Mouse (Mus musculus) spleen, adult 12 weeks (tissue): ENCODE data around the gene Fads2.

Source experiments
- DNase-seq: peaks from one replicate; pipeline ENCODE4 v3.0.0; 2022; ENCODE audit warnings: low spot score

Gene Fads2

GRCm38 (mm10) chr19:10061624-10062023 lies 39.9 kb downstream of the Fads2 start:
- no peak for DNase-seq

DNA sequence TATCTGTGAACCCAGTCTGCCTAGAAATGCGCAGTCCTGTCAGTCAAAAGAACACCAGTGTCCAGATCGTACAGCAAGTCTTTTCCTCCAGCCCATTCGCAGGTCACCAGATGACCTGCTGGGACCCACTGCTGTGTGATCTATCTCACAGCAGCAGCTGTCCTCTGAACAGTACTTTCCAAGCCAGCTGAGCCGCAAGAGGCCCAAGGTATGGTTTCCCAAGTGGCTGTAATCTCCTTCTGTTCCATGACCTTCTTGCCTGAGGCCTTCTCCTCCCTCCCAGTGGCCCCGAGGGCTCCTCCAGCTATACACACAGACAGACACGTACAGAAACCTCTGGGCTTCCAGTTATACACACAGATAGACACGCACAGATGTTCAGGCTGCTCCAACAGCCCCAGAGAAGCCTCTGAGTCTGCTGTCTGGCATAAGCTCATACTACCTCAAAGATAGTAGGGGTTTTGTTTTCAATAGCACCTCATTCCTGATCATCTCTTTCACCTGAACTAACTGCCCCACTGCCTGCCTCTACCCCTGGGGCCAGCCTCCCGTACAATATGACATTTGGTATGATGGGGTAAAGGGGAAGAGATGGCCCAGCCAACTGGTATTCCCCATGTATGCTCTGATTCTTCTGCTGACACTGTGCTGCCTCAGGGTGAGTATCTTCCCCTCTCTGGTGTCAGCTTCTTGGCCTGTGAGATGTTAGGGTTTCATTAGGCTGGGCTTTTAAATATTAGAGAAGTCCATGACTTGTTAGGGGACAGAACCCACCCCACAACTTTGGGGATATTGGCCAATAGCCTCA lies 40.6 kb downstream of the Fads2 start:
- DNase-seq, result no peak

GRCm38 (mm10) chr19:10059911-10060567 lies 41.5 kb downstream of the Fads2 start:
- DNase-seq, result peak; percentile 52

- DNase-seq, result no peak
These were observed 42.6 kb downstream of the Fads2 start for GRCm38 (mm10) chr19:10058876-10059427.

- no peak for DNase-seq
These were observed 43.2 kb downstream of the Fads2 start for GRCm38 (mm10) chr19:10058352-10058825.

DNA sequence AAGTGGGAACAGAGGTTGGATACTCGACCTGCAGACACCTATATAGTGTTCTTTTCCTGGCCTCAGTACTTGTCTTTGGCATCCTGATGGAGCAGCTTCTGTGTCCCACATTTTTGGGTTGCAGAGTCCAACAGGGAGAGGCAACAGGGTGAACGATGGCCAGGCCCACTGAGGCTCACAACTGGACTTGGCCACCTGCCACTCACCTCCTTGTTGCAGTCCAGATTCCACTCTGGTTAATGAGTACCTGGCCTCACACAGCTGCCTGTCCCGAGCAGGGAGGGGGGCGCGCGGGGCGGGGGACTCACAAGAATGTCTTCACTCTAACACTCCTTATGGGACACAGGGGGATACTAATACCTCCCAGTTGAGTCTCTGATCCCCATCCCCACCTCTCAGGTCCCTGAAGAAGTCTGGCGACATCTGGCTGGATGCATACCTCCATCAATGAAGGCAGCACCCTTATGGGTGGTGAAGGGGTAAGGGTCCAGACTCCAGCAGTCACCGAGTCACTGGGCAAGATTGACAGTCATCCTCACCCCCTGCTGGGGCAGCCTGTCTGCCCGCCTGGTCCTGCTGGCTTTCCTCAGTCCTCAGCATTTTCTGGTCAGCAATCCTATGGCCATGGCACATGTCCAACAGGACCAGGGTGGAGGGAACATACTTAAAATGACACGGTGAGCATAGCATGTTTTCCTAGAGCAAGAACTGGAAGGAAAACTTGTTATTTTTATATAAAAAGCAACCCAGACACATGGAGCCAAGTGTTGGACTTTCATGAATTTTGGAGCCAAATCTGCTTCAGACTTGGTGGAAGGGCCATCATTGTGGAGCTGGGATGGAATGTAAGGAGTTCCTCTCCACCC lies 43.8 kb downstream of the Fads2 start:
- DNase-seq, result no peak

DNA sequence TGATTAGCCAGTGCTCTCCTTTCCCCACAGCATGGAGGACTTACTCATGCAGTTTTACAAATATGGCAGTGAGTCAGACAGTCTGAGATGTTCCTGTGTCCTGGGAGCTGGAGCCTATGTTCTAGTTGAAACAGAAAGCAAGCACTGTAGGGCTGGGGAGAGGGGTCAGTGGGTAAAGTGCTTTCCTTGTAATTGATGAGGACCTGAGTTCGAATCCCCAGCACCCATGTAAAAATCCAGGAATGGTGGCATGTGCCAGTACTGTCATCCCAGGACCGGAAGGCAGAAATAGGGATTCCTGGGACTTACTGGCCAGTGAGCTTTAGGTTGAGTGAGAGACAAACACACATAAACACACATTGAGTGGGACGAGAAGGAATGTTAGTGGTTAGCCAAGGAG lies 44.9 kb downstream of the Fads2 start:
- DNase-seq, result no peak

DNA sequence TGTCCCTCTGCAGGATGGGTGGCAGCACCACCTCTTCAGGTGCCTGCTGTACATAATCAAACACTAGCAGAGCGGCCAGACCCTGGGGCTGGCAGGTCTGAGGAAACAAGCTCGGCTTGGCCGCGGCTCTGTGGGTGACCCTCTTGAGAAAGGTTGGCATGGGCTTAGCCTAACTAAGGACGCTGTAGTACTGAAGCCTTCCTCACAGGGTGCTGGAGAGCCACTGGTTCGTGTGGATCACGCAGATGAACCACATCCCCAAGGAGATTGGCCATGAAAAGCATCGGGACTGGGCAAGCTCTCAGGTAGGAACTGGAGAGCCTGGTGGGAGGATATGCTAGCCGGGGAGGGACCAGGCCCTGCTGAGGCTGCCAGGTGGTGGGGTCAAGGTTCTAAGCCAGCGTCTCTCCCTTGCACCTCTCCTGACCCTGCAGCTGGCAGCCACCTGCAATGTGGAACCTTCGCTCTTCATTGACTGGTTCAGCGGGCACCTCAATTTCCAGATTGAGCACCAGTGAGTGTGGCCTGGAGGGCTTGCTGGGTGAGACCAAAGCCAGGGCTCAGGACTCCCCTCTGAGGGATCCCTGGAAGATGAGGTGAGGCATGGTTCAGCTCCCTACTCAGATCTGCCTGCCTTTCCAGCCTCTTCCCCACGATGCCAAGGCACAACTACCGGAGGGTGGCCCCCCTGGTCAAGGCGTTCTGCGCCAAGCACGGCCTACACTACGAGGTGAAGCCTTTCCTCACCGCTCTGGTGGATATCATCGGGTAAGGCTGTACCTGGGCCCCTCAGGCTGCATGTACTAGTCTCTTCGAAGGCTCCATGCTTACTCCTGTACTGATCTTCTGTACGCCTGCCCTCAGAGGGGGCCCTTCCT lies 45.5 kb downstream of the Fads2 start:
- DNase-seq, result no peak

- DNase-seq, result no peak
These were observed 46.3 kb downstream of the Fads2 start for GRCm38 (mm10) chr19:10055261-10055660.

GRCm38 (mm10) chr19:10054361-10055075 lies 47.0 kb downstream of the Fads2 start:
- no peak for DNase-seq

GRCm38 (mm10) chr19:10053692-10054260 lies 47.8 kb downstream of the Fads2 start:
- DNase-seq, result no peak

DNA sequence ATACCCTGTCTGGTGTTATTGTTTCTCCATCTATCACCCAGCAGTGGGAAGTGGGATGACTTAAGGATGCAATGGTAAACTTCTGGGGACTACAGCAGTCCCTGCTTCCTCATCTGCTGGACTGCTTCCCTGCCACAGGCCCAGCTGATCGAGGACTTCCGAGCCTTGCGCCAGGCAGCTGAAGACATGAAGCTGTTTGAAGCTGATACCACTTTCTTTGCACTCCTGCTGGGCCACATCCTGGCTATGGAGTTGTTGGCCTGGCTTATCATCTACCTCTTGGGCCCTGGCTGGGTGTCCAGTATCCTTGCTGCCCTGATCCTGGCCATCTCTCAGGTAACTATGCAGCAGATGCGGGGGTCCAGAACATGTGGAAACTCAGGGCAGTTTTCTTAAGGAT lies 48.8 kb downstream of the Fads2 start:
- no peak for DNase-seq

- DNase-seq, result no peak
These were observed 51.1 kb downstream of the Fads2 start for GRCm38 (mm10) chr19:10050438-10050837.

DNA sequence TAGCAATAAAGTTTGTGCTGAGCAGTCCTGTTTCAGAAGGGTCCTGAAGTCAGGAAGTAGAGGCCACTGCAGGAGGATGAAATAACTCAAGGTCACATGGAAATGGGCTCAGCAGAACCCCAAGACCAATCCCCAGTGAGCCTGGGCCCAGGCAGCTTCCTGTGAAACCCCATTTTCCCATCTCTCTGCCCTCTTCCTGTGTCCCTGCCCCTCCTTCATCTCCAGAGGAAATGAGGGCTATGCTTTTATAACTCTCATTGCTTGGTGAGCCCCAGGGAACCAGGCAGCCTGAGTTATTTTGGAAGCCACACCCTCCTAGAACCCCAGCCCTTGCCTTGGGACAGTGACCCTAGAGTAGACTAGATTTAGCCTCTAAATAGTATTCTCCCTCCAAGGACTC lies 52.0 kb downstream of the Fads2 start:
- DNase-seq, result no peak

DNA sequence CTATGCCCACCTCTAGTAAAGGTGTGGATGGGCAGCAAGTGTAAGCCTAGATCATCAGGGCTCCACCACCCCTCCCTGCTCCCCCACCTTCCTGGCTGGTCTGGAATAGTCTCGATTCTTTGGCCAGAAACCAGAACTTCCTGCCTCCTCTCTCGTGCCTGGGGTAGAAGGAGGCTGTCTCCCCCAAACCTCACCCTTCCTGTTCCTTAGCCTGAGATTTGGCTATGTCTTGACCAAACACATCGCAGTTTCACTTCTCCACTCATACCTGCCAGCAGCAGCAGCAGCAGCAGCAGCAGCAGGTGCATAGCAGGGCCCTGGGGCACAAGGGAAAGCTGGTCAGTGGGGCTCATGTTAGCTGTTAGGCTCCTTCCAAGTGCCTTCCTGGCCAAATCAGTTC lies 54.6 kb downstream of the Fads2 start:
- no peak for DNase-seq

DNA sequence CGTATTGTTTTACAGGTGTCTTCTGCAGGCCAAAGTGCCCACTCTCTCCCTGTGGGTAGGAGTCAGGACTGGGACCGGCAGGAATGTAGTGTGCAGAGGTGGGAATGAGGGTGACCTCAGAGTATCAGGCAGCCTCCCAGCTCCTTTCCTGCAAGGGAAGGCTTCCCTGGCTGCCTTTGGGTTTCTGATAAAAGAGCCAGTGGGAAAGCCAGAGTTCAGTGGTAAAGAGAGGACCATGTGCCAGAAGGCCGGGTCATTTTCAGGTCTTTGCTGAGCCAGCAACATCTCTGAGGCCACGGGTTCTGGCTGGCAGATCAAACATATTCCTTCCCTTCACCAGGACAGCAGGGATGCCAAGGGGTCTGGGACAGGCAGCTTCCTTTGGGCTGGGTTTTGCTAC lies 55.2 kb downstream of the Fads2 start:
- DNase-seq, result no peak

DNA sequence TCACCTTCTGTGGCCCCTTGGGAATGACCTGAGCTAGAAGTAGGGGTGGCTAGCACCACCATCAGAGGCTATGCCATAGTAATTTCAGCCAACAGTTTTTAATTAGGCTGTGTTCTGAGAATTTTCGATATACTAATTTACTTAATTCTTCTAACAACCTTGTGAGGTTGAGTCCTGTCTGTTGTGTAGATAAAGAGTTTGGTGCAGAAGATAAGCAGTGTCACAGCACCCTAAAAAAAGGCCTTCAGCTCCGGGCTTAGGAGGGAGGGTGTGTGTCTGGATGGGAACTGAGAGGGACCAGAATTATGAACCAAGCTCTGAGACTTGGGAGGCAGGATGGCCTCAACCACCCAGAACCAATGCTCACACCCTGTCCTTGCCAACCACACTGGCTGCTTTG lies 55.8 kb downstream of the Fads2 start:
- no peak for DNase-seq

- no peak for DNase-seq
These were observed 57.9 kb downstream of the Fads2 start for GRCm38 (mm10) chr19:10043643-10044042.

DNA sequence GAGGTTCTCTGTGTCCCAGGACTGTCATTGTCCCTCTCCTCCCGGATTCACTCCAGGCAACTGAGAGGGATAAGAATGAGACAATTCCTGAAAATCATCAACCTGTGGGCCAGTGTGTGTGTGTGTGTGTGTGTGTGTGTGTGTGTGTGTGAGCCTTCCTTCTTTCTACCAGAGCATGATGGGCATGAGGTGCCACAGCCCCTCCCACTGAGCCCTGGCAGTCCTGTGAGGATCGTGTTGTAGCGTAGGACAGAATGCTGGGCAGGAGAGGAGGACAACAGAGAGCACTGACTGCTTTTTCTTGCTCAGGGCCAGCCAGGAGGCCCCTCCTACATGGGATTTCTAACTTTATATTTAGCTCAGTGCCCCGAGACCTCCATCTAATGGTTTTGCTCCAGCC lies 58.7 kb downstream of the Fads2 start:
- DNase-seq, result no peak

DNA sequence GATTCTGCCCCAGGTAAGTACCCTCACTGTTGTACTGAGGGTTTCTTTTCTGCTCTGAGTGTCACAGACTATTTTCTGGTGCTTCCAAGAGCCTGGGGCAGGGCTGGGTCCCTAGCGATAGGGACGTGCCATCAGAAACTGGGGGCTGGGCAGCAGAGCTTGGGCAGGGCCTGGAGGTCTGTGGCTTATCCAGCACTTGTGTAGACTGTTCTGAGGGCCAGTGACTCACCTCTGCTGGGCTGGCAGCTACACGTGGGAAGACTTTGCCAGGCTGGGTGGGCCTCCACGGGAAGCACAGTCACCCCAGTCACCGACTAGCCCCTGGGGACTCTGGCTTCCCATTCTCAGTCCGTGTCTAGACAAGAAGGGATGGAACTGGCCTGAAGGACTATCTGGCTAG lies 59.3 kb downstream of the Fads2 start:
- no peak for DNase-seq
